Mouse (Mus musculus): Measurements from ENCODE around the gene Olfr525.

The Olfr525 gene

DNA sequence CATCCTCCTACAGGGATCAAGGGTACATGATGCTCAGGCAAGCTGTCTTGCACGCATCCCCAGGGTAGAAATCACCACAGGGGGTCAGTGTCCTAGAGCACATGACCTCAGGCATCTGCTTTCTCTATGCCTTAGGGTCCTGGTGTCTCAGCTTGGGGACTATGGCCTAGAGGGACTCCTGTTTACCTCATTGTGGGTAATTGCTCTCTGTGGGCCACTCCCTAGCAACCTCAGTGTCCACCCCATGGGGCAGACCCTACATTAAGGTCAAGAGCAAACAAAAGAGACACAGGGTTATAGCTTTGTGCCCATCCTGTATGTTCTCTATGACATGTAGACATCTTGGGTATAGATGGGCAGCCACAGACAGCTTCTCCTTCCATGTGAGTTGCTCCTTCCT lies at the start of gene Olfr525:
Gene Olfr525 (plus strand): TSS at position 301 of the 400 bp plus-strand sequence.
- no peak for DNase-seq (ENCODE audit: low spot score)

GRCm38 (mm10) chr7:140295746-140296145 lies 24.9 kb upstream of the Olfr525 start:
- no peak for DNase-seq (ENCODE audit: low spot score)

DNA sequence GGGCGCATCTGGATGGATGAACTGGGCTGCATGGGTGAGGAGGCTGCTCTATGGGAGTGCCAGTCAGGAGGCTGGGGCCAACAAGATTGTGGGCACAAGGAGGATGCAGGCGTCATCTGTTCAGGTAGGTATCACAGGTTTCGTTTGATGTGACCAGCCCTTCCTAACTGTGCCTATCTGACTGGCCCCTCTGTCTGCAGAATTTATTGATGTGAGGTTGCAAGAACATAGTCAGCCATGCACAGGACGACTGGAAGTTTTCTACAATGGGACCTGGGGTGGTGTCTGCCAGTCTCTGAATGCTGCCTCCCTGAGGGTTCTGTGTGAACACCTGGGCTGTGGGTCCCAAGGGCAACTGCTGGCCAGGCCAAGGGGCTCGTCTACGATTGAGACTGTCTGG lies 23.8 kb upstream of the Olfr525 start:
- no peak for DNase-seq (ENCODE audit: low spot score)

DNA sequence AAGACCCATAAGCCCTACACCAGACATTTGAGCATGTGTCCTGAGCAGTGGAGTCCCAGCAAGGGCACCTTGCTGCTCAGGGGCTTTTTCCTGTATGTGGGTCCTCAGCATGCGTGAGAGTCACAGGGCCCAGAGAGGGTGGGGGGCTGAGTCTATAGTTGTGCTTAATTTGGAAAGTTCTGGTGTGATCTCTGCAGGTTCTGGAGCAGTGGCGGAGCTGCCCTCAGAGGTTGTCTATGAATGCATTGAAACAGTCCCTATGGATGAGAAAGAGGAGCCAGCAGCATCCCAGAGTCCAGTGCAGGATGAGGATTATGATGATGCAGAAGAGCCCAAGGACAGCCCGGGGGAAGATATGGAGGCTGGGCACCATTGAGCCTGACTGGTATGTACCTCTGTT lies 21.2 kb upstream of the Olfr525 start:
- no peak for DNase-seq (ENCODE audit: low spot score)

GRCm38 (mm10) chr7:140319861-140320385 lies 735 bp upstream of the Olfr525 start:
- DNase-seq (ENCODE audit: low spot score): no peak

DNA sequence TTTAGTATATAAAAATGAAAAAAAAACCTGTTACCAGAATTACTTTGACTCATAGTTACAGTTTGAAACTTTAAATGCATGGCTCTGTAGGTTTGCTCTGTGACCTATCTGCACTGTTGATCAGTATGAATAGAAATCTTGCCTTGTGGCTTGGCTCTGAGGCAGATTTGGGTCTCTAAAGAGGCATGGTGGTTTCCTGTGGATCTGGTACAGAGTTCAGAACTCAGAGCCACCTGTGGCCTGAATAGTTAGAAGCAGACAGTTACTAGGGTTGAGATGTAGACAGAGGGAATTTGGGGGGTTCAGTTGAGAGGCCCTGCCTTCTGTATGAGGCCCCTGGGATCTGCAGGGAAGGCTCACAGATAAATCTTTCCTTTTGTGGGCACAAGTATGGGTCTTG lies 477 bp downstream of the Olfr525 start:
- no peak for DNase-seq (ENCODE audit: low spot score)

DNA sequence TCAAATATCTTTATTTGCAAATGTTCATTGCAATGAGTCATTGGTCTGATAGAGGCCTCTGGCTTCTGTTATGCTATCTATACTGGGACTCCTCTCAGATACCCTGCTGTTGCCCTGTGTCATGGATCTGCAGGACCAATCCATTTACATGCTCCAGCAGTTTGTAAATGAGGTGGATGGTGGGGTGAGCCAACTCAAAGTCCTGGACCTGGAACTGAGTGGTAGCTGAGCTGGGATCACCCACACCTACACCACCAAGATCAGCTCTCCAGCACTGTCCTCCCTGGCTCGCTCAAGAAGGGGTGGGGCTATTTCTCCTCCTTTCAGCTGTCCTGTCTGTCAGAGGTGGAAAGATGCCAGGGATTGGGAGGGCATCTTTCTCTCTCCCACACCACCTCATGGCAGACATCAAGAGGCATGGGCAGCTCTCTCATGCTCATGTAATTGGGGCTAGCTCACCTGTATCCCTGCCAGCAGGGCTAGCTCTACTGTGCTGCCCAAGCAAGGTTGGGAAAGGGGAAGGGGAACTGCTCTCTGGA lies 9.2 kb downstream of the Olfr525 start:
- DNase-seq (ENCODE audit: low spot score): no peak

DNA sequence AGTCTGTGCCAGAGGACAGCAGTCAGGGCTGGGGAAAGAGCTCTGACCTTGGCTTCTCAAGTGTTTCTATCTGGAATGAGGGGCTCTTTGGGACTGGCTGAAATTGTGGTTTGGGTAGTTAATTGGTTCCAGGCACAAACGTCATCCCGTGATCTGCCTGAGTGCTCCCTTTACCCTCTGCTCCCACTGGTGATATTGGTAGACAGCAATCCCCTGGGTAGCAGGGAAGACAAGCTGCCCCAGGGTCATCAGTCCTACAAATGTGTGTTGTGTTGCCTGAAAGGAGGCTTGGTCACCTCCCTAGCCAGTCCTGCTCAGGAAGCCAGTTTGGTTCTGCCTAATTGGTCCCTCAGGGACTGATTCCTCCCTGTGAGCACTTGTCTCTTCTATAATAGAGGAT lies 13.1 kb downstream of the Olfr525 start, which contains the start of gene Olfr527:
Gene Olfr527 (plus strand): TSS at position 301 of the 400 bp plus-strand sequence.
- DNase-seq (ENCODE audit: low spot score): no peak

DNA sequence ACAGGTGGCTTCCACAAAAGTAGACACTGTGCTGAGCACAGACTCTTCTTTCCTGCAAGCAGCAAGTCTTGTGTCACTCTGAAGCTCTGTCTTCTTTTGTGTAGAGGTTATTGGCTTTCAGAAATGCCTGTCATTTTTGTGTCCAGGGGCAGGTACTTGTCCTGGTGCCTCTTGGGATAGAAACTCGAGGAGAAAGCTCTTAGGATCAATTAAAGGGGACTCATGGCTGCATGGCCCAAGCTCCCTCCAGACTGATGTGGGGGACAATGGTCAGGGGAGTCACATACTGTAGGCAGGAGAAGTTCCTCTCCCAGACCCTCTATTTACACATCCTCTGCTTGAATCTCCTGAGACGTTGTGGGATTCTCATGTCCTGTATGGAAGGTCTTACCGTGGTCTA lies 40.9 kb downstream of the Olfr525 start, which contains the start of gene Olfr60:
Gene Olfr60 (minus strand): TSS at position 101 of the 400 bp plus-strand sequence.
- DNase-seq (ENCODE audit: low spot score): no peak

- DNase-seq (ENCODE audit: low spot score): no peak
Measured at GRCm38 (mm10) chr7:140374300-140374699, 53.6 kb downstream of the Olfr525 start.

DNA sequence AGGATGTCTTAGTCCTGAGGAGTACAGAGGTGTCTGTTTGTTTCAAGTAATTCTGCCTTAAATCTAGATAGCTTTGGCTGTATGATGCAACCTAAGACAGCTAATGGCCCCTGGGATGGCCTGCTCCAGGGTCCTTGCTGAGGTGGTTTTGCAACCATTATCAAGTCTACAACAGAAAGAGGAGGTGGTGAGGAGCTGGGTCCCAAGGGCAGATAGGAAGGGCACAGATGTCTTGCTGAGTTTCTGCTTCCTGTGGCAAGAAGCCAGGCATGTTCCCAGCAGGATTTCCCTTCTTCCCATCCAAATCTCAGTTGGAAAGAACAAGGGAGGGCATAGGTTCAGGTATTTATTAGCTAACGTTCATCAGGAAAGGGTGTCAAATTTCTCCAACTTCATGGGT lies 55.6 kb downstream of the Olfr525 start, which contains the start of gene Olfr530:
Gene Olfr530 (minus strand): TSS at position 101 of the 400 bp plus-strand sequence.
- no peak for DNase-seq (ENCODE audit: low spot score)

DNA sequence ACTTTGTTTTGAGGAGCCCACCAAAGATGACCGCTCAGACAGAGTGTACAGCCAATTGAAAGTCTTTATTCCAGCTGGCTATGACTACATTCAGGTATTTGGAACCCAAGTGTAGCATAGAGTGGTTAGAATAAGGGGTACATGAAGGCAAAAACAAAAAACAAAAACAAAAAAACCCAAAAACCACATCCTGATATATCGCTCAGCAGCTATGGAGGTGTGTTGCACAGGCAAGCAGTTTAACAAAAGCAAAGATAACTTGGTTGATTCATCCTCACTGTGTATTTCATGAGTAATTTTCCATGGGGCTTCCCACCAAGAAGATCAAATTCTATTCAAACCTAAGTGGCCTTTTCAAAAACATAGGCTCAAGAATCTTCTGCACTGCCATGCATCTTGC lies 56.3 kb downstream of the Olfr525 start:
- no peak for DNase-seq (ENCODE audit: low spot score)
